Mouse (Mus musculus) intestine, postnatal 0 days (tissue): ENCODE results near the gene Heatr4. TPM values are rescaled to one million over a fixed set of nuclear protein-coding genes. Genes with fewer than 3 reads are reported as not detected.
A peak's percentile ranks its signal among the peaks of the same experiment; 100 is the strongest.

Experiments used
- ATAC-seq: fragments of 200-750 bp; cut with Nextera tagmentation; 2 replicates; pipeline ENCODE4 v1.8.0; 2017; ENCODE audit warnings: mild to moderate bottlenecking, moderate TSS enrichment, moderate library complexity
- H3K27ac ChIP-seq: fragments of 300-500 bp; sonication (generic); 2 replicates; pipeline ENCODE4 v1.5.1; 2014; ENCODE audit warnings: mild to moderate bottlenecking, low read depth, low read length, moderate library complexity
- H3K27me3 ChIP-seq: fragments of 300-500 bp; sonication (generic); replicated peaks from 2 replicates; pipeline ENCODE4 v1.6.1; 2014; ENCODE audit warnings: low read length, mixed read lengths; ENCODE audit not compliant: control insufficient read depth, insufficient read depth
- H3K36me3 ChIP-seq: fragments of 300-500 bp; sonication (generic); 2 replicates; pipeline ENCODE4 v1.6.1; 2014; ENCODE audit warnings: mild to moderate bottlenecking, moderate library complexity; ENCODE audit not compliant: control insufficient read depth, insufficient read depth
- H3K4me1 ChIP-seq: fragments of 300-500 bp; sonication (generic); replicated peaks from 2 replicates; pipeline ENCODE4 v1.6.1; 2014; ENCODE audit warnings: antibody characterized with exemption, low read length, mixed read lengths; ENCODE audit not compliant: control insufficient read depth, insufficient read depth
- H3K4me2 ChIP-seq: fragments of 300-500 bp; sonication (generic); replicated peaks from 2 replicates; pipeline ENCODE4 v1.6.1; 2014; ENCODE audit warnings: low read depth, mild to moderate bottlenecking, moderate library complexity
- H3K4me3 ChIP-seq: fragments of 300-500 bp; sonication (generic); 2 replicates; pipeline ENCODE4 v1.5.1; 2014; ENCODE audit warnings: low read depth, low read length
- H3K9ac ChIP-seq: fragments of 300-500 bp; sonication (generic); 2 replicates; pipeline ENCODE4 v1.6.1; 2014; ENCODE audit warnings: mild to moderate bottlenecking, low read depth, low read length
- H3K9me3 ChIP-seq: fragments of 300-500 bp; sonication (generic); 2 replicates; pipeline ENCODE4 v1.6.1; 2016; ENCODE audit warnings: mixed run types; ENCODE audit not compliant: control insufficient read depth
- CTCF ChIP-seq: sonication (generic); IDR thresholded peaks from 2 replicates; pipeline ENCODE4 v1.5.1; 2016; ENCODE audit warnings: low read depth, mild to moderate bottlenecking, control low read depth, antibody characterized with exemption, moderate library complexity
- WGBS: fragments of 180-500 bp; shearing (Covaris S2); extraction: QIAGEN DNeasy Blood & Tissue Kit; methylation state at CpG from one replicate; pipeline ENCODE4 v1.1.7; 2014; 5-methylcytosine and 5-hydroxymethylcytosine counted together
- polyA plus RNA-seq: library from polyadenylated mRNA; unstranded; fragments of >200 nt; fragmentation: Nextera tagmentation; extraction: Ambion mirVana; gene quantifications from 2 replicates; pipeline ENCODE4 v1.2.1, GENCODE M21; 2015

Heatr4 gene
- polyA plus RNA-seq, 1 experiment from 2014 or later: 0.04 TPM

DNA sequence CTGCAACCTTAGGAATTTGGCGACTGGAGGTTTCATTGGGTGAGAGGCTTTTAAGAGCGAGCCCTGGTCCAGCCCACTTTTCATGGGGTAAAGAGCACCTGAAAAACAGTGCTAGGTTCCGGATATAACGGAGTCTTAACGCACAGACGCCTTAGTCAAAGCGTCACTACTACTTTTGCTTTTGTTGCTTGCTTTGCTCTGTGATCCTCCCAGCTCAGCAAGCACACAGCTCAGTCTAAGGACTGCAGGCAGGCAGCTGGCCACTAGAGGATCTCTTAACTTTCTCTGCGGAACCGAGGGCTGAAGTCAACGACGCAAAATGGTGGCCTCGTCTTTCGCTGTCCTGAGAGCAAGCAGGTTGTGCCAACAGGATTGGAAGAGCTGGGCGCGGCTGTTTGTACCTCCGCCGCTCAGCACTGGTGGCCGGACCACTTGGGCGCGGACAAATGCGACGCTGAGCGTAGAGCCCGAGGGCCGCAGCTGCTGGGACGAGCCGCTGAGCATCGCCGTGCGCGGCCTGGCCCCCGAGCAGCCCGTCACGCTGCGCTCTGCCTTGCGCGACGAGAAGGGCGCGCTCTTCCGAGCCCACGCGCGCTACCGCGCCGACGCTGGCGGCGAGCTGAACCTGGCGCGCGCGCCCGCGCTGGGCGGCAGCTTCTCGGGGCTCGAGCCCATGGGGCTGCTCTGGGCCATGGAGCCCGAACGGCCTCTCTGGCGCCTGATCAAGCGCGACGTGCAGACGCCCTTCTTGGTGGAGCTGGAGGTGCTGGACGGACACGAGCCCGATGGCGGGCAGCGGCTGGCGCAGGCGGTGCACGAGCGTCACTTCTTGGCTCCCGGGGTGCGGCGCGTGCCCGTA is 3.2 kb upstream of the Heatr4 start, which contains the start of gene Acot2:
TSS of gene Acot2 (plus strand) at position 279 of the 859 bp plus-strand sequence.
- peak within 1 kb of the TSS; percentile 61 for H3K4me3 ChIP-seq
- TF ChIP-seq CTCF: peak; percentile 78
- H3K36me3 ChIP-seq: peaks cover 5% of the 10 kb centered on the region; the same call in 1 of the 2 replicates
- peak; percentile 88 for ATAC-seq
- peak within 1 kb of the TSS; percentile 83 for H3K9ac ChIP-seq
- H3K4me1 ChIP-seq: no peaks in the 10 kb centered on the region
- no peaks in the 10 kb centered on the region for H3K27me3 ChIP-seq
- H3K9me3 ChIP-seq: no peaks in the 10 kb centered on the region
- H3K4me2 ChIP-seq: peak within 1 kb of the TSS; percentile 72
- WGBS: under 1% methylated on average over 80 of the region's 80 CpGs
- peak within 1 kb of the TSS; percentile 97 for H3K27ac ChIP-seq

DNA sequence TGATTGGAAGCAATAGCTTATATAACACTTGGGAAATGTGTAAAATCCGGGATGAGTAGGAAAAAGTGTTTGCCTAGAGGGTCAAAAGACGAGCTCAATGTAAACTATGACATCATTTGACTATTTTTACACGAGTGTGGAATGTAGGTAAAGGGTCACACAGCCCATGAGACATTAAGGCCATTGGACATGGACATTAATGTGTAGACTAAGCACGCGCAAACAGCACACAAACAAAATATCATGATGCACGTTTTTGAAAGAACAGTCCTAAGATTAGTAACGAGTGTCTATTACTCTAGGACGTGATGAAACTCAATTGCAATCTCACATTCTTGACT is 2.6 kb upstream of the Heatr4 start:
- ATAC-seq: peak; percentile 57
- H3K9ac ChIP-seq: peak overlapping the region; percentile 83; the same call in 1 of the 2 replicates

DNA sequence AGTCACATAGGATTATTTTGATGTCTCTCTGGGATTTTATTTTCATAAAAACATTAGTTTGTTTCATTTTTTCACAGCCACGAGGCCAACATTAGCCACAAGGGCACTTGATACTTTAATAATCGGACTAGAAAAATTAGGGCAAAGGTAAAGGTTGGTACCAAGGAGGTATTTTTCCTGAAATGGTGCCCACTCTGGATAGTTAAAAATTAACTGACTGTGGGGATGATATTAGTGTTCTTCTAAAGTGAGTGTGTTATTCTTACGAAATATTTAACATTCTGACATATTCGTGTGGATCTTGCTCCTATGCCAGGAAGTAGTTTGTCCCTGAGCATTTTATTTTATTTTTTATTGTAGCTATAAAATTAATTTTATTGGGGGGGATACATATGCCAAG is 3.0 kb downstream of the Heatr4 start:
- ATAC-seq: no peak; the same call in 1 of the 2 replicates
- Histone ChIP-seq H3K27me3 (no peaks in the 10 kb centered on the region), H3K4me1 (no peaks in the 10 kb centered on the region), H3K27ac (no peak overlapping the region), H3K9me3 (no peaks in the 10 kb centered on the region), H3K36me3 (no peaks in the 10 kb centered on the region), H3K4me3 (no peak overlapping the region), H3K4me2 (no peak overlapping the region), H3K9ac (no peak overlapping the region)
- no peak for TF ChIP-seq CTCF
- WGBS: 44% methylated on average over 4 of the region's 4 CpGs

More for the DNA sequence above, 2.6 kb upstream of the Heatr4 start:
- Histone ChIP-seq H3K4me3 (peak overlapping the region; percentile 61), H3K27ac (peak overlapping the region; percentile 97), H3K27me3 (no peaks in the 10 kb centered on the region), H3K4me1 (no peaks in the 10 kb centered on the region), H3K9me3 (no peaks in the 10 kb centered on the region), H3K36me3 (peaks cover 5% of the 10 kb centered on the region; the same call in 1 of the 2 replicates), H3K4me2 (peak overlapping the region; percentile 72)
- no peak for TF ChIP-seq CTCF
- WGBS: 12% methylated on average over 8 of the region's 8 CpGs

DNA sequence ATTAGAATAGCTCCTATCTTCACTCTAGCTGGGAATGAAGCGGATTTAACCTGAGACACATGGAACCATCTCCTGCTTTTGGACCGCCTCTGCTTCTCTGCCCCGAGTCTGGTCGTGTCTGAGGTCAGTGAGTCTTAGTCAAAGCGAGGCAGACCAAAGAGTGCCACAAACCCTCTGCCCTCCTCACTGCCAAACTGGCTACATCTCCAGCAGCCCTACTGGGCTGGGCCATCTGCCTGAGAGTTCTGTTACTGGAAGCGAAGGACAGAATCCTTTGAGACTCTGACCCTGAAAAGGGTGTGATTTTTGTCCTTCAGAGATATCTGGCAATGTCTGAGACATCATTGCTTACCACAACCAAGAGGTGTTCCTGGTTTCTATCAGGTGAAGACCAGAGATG is 5.8 kb downstream of the Heatr4 start:
- Histone ChIP-seq H3K4me3 (no peak overlapping the region), H3K27ac (no peak overlapping the region), H3K36me3 (no peaks in the 10 kb centered on the region), H3K4me2 (no peak overlapping the region), H3K4me1 (no peaks in the 10 kb centered on the region), H3K9me3 (no peaks in the 10 kb centered on the region), H3K9ac (no peak overlapping the region), H3K27me3 (no peaks in the 10 kb centered on the region)
- ATAC-seq: no peak
- WGBS: 90% methylated on average over 6 of the region's 6 CpGs
- no peak for TF ChIP-seq CTCF

DNA sequence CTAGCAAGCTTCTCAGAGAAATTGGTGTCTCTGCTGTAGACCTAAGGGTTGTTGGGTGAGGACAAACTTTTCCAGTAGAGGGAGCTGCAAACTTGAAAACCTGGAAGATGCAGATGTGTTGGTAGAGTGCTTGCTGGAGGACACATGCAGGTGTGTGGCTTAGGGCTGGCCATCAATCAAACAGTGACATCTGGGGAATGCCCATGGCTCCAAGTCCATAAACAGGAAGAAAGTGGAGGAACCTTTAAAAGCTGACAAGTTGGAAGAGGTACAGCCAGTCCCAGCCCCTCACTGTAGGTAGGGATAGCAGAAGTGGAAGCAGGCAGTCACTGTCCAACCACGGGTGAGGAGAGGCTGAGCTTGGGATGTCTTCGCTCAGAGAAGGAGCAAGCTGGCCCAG is 12.5 kb downstream of the Heatr4 start:
- H3K4me3 ChIP-seq: no peak overlapping the region
- peak; percentile 86 for TF ChIP-seq CTCF
- H3K9me3 ChIP-seq: no peaks in the 10 kb centered on the region
- H3K4me2 ChIP-seq: no peak overlapping the region
- WGBS: 54% methylated on average over 2 of the region's 2 CpGs
- H3K27ac ChIP-seq: no peak overlapping the region
- ATAC-seq: peak; percentile 73
- H3K4me1 ChIP-seq: no peaks in the 10 kb centered on the region
- no peaks in the 10 kb centered on the region for H3K27me3 ChIP-seq
- H3K36me3 ChIP-seq: no peaks in the 10 kb centered on the region
- H3K9ac ChIP-seq: no peak overlapping the region

DNA sequence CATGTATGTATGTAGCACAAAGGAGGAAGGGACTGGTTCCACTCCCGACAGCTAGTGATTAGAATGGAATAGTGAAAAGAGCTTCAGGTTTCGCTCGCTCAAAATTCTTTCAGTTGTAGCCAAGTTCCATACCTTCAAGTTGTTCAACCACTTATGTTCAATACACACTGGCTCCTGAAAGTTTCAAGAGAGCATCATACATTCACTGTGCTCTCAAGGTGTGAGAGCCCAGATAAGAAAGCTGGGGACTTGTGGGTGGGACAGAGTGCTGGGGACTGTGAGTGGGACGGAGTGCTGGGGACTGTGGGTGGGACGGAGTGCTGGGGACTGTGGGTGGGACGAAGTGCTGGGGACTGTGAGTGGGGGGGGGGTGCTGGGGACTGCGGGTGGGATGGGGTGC is 19.4 kb downstream of the Heatr4 start:
- Histone ChIP-seq H3K27ac (no peak overlapping the region), H3K36me3 (no peaks in the 10 kb centered on the region), H3K4me3 (no peak overlapping the region), H3K4me2 (no peak overlapping the region), H3K9me3 (no peaks in the 10 kb centered on the region), H3K27me3 (no peaks in the 10 kb centered on the region), H3K9ac (no peak overlapping the region), H3K4me1 (no peaks in the 10 kb centered on the region)
- ATAC-seq: no peak
- WGBS: 86% methylated on average over 7 of the region's 7 CpGs
- no peak for TF ChIP-seq CTCF
